ENCODE assay signal across 32 mouse cellular contexts in the genomic region with DNA sequence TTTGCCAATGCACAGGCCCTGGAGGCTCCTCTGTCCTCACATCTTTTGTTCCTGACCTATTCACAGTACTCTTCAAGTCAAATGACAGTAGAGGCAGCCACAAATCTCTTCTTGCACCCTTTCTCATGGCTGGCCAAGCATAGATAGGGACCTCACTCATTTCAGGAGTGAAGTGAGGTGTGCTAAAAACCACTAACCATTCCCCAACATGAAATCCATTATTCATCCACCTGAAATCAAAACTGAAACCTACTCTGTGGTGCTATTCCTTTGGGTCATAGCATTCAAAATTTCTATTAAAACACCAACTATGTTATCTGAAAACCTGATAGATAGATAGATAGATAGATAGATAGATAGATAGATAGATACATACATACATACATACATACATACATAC. TPM values are rescaled to one million over a fixed set of nuclear protein-coding genes. Genes with fewer than 3 reads are reported as not detected.
"Had no signal": no experiment of that assay in that cellular context is flagged by ENCODE, and none has a peak within 500 bp of the region (broad histone marks: within the 10 kb centered on the region; RNA-seq: fewer than 3 reads in every experiment).

No protein-coding gene starts in this region.

- H3K27me3 ChIP-seq: heart, embryonic 13.5 days; heart, embryonic 15.5 days; hindbrain, embryonic 12.5 days; hindbrain, embryonic 13.5 days; hindbrain, embryonic 15.5 days had no signal

- H3K27ac ChIP-seq: heart, embryonic 10.5 days; heart, embryonic 13.5 days; heart, embryonic 15.5 days; hindbrain, embryonic 10.5 days; hindbrain, embryonic 12.5 days; hindbrain, embryonic 13.5 days; hindbrain, embryonic 14.5 days; hindbrain, embryonic 15.5 days; hindbrain, postnatal 0 days; intestine, embryonic 15.5 days; kidney, embryonic 15.5 days; kidney, postnatal 0 days; layer of hippocampus, adult 2 months had no signal

- H3K9me3 ChIP-seq: heart, embryonic 10.5 days; heart, embryonic 12.5 days; heart, embryonic 13.5 days; heart, embryonic 15.5 days; hindbrain, embryonic 10.5 days; hindbrain, embryonic 12.5 days; hindbrain, embryonic 13.5 days; hindbrain, embryonic 15.5 days; intestine, embryonic 15.5 days; kidney, embryonic 15.5 days had no signal

- DNase-seq: heart, postnatal 10 days; heart, postnatal 14 days; heart, postnatal 36 days; heart, postnatal 4 days; kidney, adult 11 months; kidney, adult 18-20 months; kidney, adult 2 months; kidney, adult 8-10 months; kidney, adult 9 months; kidney, postnatal 10 days; kidney, postnatal 14 days; kidney, postnatal 25 days; kidney, postnatal 36 days; kidney, postnatal 4 days; layer of hippocampus, adult 9-11 months; layer of hippocampus, postnatal 36 days had no signal

- H3K4me2 ChIP-seq: heart, embryonic 11.5 days; heart, embryonic 12.5 days; heart, embryonic 13.5 days; heart, embryonic 15.5 days; hindbrain, embryonic 12.5 days; hindbrain, embryonic 13.5 days; hindbrain, embryonic 14.5 days; hindbrain, embryonic 15.5 days; intestine, embryonic 15.5 days; kidney, embryonic 15.5 days had no signal

- H3K36me3 ChIP-seq: heart, embryonic 10.5 days; heart, embryonic 12.5 days; heart, embryonic 13.5 days; heart, embryonic 15.5 days; hindbrain, embryonic 10.5 days; hindbrain, embryonic 12.5 days; hindbrain, embryonic 13.5 days; hindbrain, embryonic 15.5 days; intestine, embryonic 15.5 days; kidney, embryonic 15.5 days had no signal

- H3K4me1 ChIP-seq: heart, embryonic 10.5 days; heart, embryonic 12.5 days; hindbrain, embryonic 12.5 days; hindbrain, embryonic 15.5 days; intestine, embryonic 15.5 days; kidney, embryonic 15.5 days had no signal

- H3K9ac ChIP-seq: heart, embryonic 12.5 days; heart, embryonic 13.5 days; heart, embryonic 15.5 days; hindbrain, embryonic 12.5 days; hindbrain, embryonic 13.5 days; hindbrain, embryonic 14.5 days; hindbrain, embryonic 15.5 days; intestine, embryonic 15.5 days; kidney, embryonic 15.5 days had no signal

- H3K4me3 ChIP-seq: heart, embryonic 10.5 days; heart, embryonic 12.5 days; heart, embryonic 13.5 days; heart, embryonic 15.5 days; hindbrain, embryonic 10.5 days; hindbrain, embryonic 12.5 days; hindbrain, embryonic 13.5 days; hindbrain, embryonic 15.5 days; intestine, embryonic 15.5 days; kidney, embryonic 15.5 days; layer of hippocampus, adult 2 months had no signal

RNA-seq across cellular contexts. Expression of gene Gria3, which starts 2.2 kb away (rescaled TPM):
- polyA plus RNA-seq: inflammation-experienced regulatory T-cells, adult 6 months had no signal
